Mouse (Mus musculus) megakaryocyte, embryonic 14.5 days (primary cell): ENCODE measurements around the gene Mt4.

Source experiments
- FLI1 ChIP-seq: IDR thresholded peaks from 2 replicates; pipeline ENCODE4 v1.6.1; 2012; ENCODE audit warnings: low read length, inconsistent platforms, mixed read lengths
- GATA1 ChIP-seq: IDR thresholded peaks from 3 replicates; pipeline ENCODE4 v1.6.1; 2012; ENCODE audit warnings: mixed read lengths, low read length, inconsistent platforms, borderline replicate concordance

DNA sequence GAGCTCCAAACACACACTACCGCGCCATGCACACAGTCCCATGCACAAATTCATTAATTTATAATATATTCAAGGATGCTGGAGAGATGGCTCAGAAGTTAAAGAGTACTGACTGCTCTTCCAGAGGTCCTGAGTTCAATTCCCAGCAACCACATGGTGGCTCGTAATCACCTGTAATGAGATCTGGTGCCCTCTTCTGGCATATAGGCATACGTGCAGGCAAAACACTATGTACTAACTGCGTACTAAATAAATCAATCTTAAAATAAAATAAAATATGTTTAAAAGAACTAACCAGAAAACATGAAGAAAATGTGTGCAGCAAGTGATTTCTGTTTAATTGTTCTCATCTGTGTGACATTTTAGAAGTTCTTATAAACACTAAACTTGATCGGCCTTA lies 42.7 kb upstream of the Mt4 start:
- no peak for TF ChIP-seq GATA1
- no peak for TF ChIP-seq FLI1
